8 mouse cellular contexts compared by ENCODE assay signal in the genomic region with DNA sequence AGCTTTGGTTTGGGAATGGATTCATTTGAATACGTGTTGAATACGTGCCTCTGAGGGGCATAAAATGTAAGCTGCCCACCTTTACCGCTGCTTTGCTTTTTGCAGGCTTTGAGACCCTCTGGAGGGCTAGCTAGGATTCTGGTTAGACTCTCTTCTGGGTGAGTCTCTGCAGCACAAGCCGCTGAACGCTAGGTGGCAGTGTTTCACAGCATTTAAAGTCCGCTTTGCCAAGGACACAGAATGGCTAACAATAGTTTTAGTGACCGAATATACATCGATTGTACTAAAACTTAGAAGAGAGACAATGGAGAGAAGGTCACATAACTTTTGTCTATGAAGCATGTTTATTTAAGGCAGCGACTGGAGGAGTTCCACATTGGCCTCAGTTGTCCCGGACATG. TPM values are rescaled to one million over a fixed set of nuclear protein-coding genes. Genes with fewer than 3 reads are reported as not detected.
DNase-seq lines count a peak whose midpoint lies in the region; ATAC-seq and TF ChIP-seq lines count a peak whose summit lies in the region.

No protein-coding gene starts in this region.

- no peak overlapping the region for H3K9ac ChIP-seq in lung, embryonic 15.5 days

- no peak overlapping the region for H3K4me3 ChIP-seq in thymus, adult 2 months (ENCODE audit: control insufficient read depth, insufficient read depth, low read length)
- H3K4me3 ChIP-seq in lung, embryonic 15.5 days = no peak overlapping the region

- peak; percentile 63 for DNase-seq in thymus, adult 2 months
- no peak for DNase-seq in thymus, adult 18-20 months
- peak; percentile 42 for DNase-seq in brain, embryonic 18.5 days (ENCODE audit: low read depth, low spot score)
- peak; percentile 62 to 63 for DNase-seq in frontal cortex, postnatal 25 days (ENCODE audit: low spot score in 2 of 2)
- DNase-seq in kidney, postnatal 14 days = peak; percentile 67
- DNase-seq in retina, postnatal 7 days (ENCODE audit: low read depth, low spot score) = peak; percentile 67
- peak; percentile 25 to 79 for DNase-seq in urinary bladder, postnatal 4 days (ENCODE audit: low spot score in 2 of 2)

- no peak overlapping the region for H3K27ac ChIP-seq in thymus, adult 2 months (ENCODE audit: control insufficient read depth, insufficient read depth, low read length)
- H3K27ac ChIP-seq in lung, embryonic 15.5 days = no peak overlapping the region

- peak; percentile 35; the same call in 1 of the 2 replicates for TF ChIP-seq CTCF in thymus, adult 2 months (IDR thresholded peaks at IDR 0.05; ENCODE audit: borderline replicate concordance, control insufficient read depth, extremely low read depth, insufficient read depth, low read length, poor library complexity)

- no peak for ATAC-seq in lung, embryonic 15.5 days (ENCODE audit: borderline replicate concordance, extremely low read depth, low FRiP score, low TSS enrichment)

- no peaks in the 10 kb centered on the region for H3K27me3 ChIP-seq in thymus, adult 2 months (ENCODE audit: control insufficient read depth, insufficient read depth, low read length)
- H3K27me3 ChIP-seq in lung, embryonic 15.5 days = no peaks in the 10 kb centered on the region

- 0 out of 2 replicates have a peak overlapping the region, but pooled peaks have one; percentile 26 for H3K4me2 ChIP-seq in lung, embryonic 15.5 days

- no peak for TF ChIP-seq POLR2A in thymus, adult 2 months (IDR thresholded peaks at IDR 0.05; ENCODE audit: control insufficient read depth, extremely low read depth, insufficient read depth, low read length, poor library complexity)

- no peaks in the 10 kb centered on the region for H3K9me3 ChIP-seq in lung, embryonic 15.5 days

- peaks cover 2% of the 10 kb centered on the region for H3K4me1 ChIP-seq in thymus, adult 2 months (replicated peaks; ENCODE audit: control insufficient read depth, insufficient read depth, low read length)
- H3K4me1 ChIP-seq in lung, embryonic 15.5 days = no peaks in the 10 kb centered on the region

- WGBS in thymus, adult 2 months = 12% methylated on average over 10 of the region's 10 CpGs
- WGBS in lung, embryonic 15.5 days = 11% methylated on average over 10 of the region's 10 CpGs

- H3K36me3 ChIP-seq in thymus, adult 2 months (ENCODE audit: control insufficient read depth, insufficient read depth, low read length) = no peaks in the 10 kb centered on the region
- no peaks in the 10 kb centered on the region for H3K36me3 ChIP-seq in lung, embryonic 15.5 days

RNA-seq across cellular contexts. Expression of a gene that starts 4.1 kb away (rescaled TPM):
- polyA plus RNA-seq in thymus, adult 2 months (2012; rRNA removed) = not detected in 2 replicates
- polyA plus RNA-seq in lung, embryonic 15.5 days (2015; fragmentation: Nextera tagmentation; extraction: Ambion mirVana) = not detected in 2 replicates

Comparison
In these comparisons a context has a peak if more than half of its experiments do, and no peak if none do; other contexts are left out.
1. DNase-seq: peak in thymus, adult 2 months (single experiment), brain, embryonic 18.5 days (single experiment), frontal cortex, postnatal 25 days (2 of 2), kidney, postnatal 14 days (single experiment), retina, postnatal 7 days (single experiment) and urinary bladder, postnatal 4 days (2 of 2); none in thymus, adult 18-20 months (0 of 2).